Mouse (Mus musculus): Measurements from ENCODE around the gene Hoxa3. TPM values are rescaled to one million over a fixed set of nuclear protein-coding genes. Genes with fewer than 3 reads are reported as not detected.

Gene Hoxa3
- polyA plus RNA-seq, 1 experiment from 2014 or later = 0.66 TPM

GRCm38 (mm10) chr6:52252016-52252774 is 39.1 kb upstream of the Hoxa3 start:
- 2% methylated on average over 24 of the region's 24 CpGs for WGBS
- DNase-seq (ENCODE audit: low spot score) = no peak
- H3K27ac ChIP-seq (replicated peaks) = no peak overlapping the region
- H3K27me3 ChIP-seq (replicated peaks; ENCODE audit: low read depth, poor library complexity, severe bottlenecking) = peaks cover 100% of the 10 kb centered on the region
- H3K4me3 ChIP-seq = no peak overlapping the region
- H3K36me3 ChIP-seq (replicated peaks) = no peaks in the 10 kb centered on the region
- H3K4me1 ChIP-seq = no peaks in the 10 kb centered on the region; the same call in 1 of the 2 replicates
- no peaks in the 10 kb centered on the region for H3K9me3 ChIP-seq

GRCm38 (mm10) chr6:52251177-52251879 is 38.2 kb upstream of the Hoxa3 start:
- H3K27me3 ChIP-seq (replicated peaks; ENCODE audit: low read depth, poor library complexity, severe bottlenecking) = peaks cover 100% of the 10 kb centered on the region
- no peaks in the 10 kb centered on the region for H3K36me3 ChIP-seq (replicated peaks)
- no peak overlapping the region for H3K27ac ChIP-seq (replicated peaks)
- no peak overlapping the region for H3K4me3 ChIP-seq
- DNase-seq (ENCODE audit: low spot score) = no peak
- H3K9me3 ChIP-seq = no peaks in the 10 kb centered on the region
- H3K4me1 ChIP-seq = peaks cover 2% of the 10 kb centered on the region
- 9% methylated on average over 7 of the region's 7 CpGs for WGBS

GRCm38 (mm10) chr6:52249826-52250225 is 36.7 kb upstream of the Hoxa3 start:
- no peaks in the 10 kb centered on the region for H3K36me3 ChIP-seq (replicated peaks)
- peaks cover 100% of the 10 kb centered on the region for H3K27me3 ChIP-seq (replicated peaks; ENCODE audit: low read depth, poor library complexity, severe bottlenecking)
- 3% methylated on average over 4 of the region's 4 CpGs for WGBS
- H3K9me3 ChIP-seq = no peaks in the 10 kb centered on the region
- H3K27ac ChIP-seq (replicated peaks) = no peak overlapping the region
- no peak for DNase-seq (ENCODE audit: low spot score)
- H3K4me3 ChIP-seq = no peak overlapping the region
- H3K4me1 ChIP-seq = peaks cover 10% of the 10 kb centered on the region

GRCm38 (mm10) chr6:52249415-52249738 is 36.2 kb upstream of the Hoxa3 start:
- Histone ChIP-seq H3K4me1 (peaks cover 10% of the 10 kb centered on the region), H3K4me3 (no peak overlapping the region), H3K36me3 (replicated peaks) (no peaks in the 10 kb centered on the region), H3K27me3 (replicated peaks; ENCODE audit: low read depth, poor library complexity, severe bottlenecking) (peaks cover 100% of the 10 kb centered on the region), H3K27ac (replicated peaks) (no peak overlapping the region), H3K9me3 (no peaks in the 10 kb centered on the region)
- under 1% methylated on average over 16 of the region's 16 CpGs for WGBS
- DNase-seq (ENCODE audit: low spot score) = no peak

GRCm38 (mm10) chr6:52248638-52249414 is 35.7 kb upstream of the Hoxa3 start:
- no peak overlapping the region for H3K27ac ChIP-seq (replicated peaks)
- H3K27me3 ChIP-seq (replicated peaks; ENCODE audit: low read depth, poor library complexity, severe bottlenecking) = peaks cover 100% of the 10 kb centered on the region
- WGBS = under 1% methylated on average over 27 of the region's 27 CpGs
- no peaks in the 10 kb centered on the region for H3K9me3 ChIP-seq
- H3K36me3 ChIP-seq (replicated peaks) = no peaks in the 10 kb centered on the region
- no peak for DNase-seq (ENCODE audit: low spot score)
- no peak overlapping the region for H3K4me3 ChIP-seq
- peaks cover 12% of the 10 kb centered on the region for H3K4me1 ChIP-seq

- Histone ChIP-seq H3K9me3 (no peaks in the 10 kb centered on the region), H3K27me3 (replicated peaks; ENCODE audit: low read depth, poor library complexity, severe bottlenecking) (peaks cover 100% of the 10 kb centered on the region), H3K27ac (replicated peaks) (no peak overlapping the region), H3K36me3 (replicated peaks) (no peaks in the 10 kb centered on the region), H3K4me3 (no peak overlapping the region), H3K4me1 (peaks cover 15% of the 10 kb centered on the region)
- no peak for DNase-seq (ENCODE audit: low spot score)
- WGBS = 2% methylated on average over 23 of the region's 23 CpGs
These were observed 34.9 kb upstream of the Hoxa3 start for GRCm38 (mm10) chr6:52247766-52248637.

- WGBS = 4% methylated on average over 3 of the region's 3 CpGs
- Histone ChIP-seq H3K4me1 (peaks cover 15% of the 10 kb centered on the region), H3K27ac (replicated peaks) (no peak overlapping the region), H3K36me3 (replicated peaks) (no peaks in the 10 kb centered on the region), H3K9me3 (no peaks in the 10 kb centered on the region), H3K4me3 (no peak overlapping the region), H3K27me3 (replicated peaks; ENCODE audit: low read depth, poor library complexity, severe bottlenecking) (peaks cover 100% of the 10 kb centered on the region)
- no peak for DNase-seq (ENCODE audit: low spot score)
These were observed 33.8 kb upstream of the Hoxa3 start for GRCm38 (mm10) chr6:52246916-52247315.

GRCm38 (mm10) chr6:52246403-52246803 is 33.3 kb upstream of the Hoxa3 start:
- H3K4me1 ChIP-seq = peaks cover 15% of the 10 kb centered on the region
- no peak for DNase-seq (ENCODE audit: low spot score)
- H3K27ac ChIP-seq (replicated peaks) = no peak overlapping the region
- no peak overlapping the region for H3K4me3 ChIP-seq
- WGBS = under 1% methylated on average over 26 of the region's 26 CpGs
- peaks cover 100% of the 10 kb centered on the region for H3K27me3 ChIP-seq (replicated peaks; ENCODE audit: low read depth, poor library complexity, severe bottlenecking)
- no peaks in the 10 kb centered on the region for H3K36me3 ChIP-seq (replicated peaks)
- H3K9me3 ChIP-seq = no peaks in the 10 kb centered on the region

GRCm38 (mm10) chr6:52245757-52246142 is 32.6 kb upstream of the Hoxa3 start, which contains the start of gene Hoxa11:
TSS of gene Hoxa11 (minus strand) at chr6:52245810.
- WGBS = under 1% methylated on average over 20 of the region's 20 CpGs
- H3K36me3 ChIP-seq (replicated peaks) = no peaks in the 10 kb centered on the region
- peaks cover 100% of the 10 kb centered on the region for H3K27me3 ChIP-seq (replicated peaks; ENCODE audit: low read depth, poor library complexity, severe bottlenecking)
- no peak for DNase-seq (ENCODE audit: low spot score)
- H3K4me3 ChIP-seq = no peak within 1 kb of the TSS
- H3K4me1 ChIP-seq = peaks cover 15% of the 10 kb centered on the region
- H3K9me3 ChIP-seq = no peaks in the 10 kb centered on the region
- no peak within 1 kb of the TSS for H3K27ac ChIP-seq (replicated peaks)

- under 1% methylated on average over 71 of the region's 71 CpGs for WGBS
- H3K36me3 ChIP-seq (replicated peaks) = no peaks in the 10 kb centered on the region
- no peak overlapping the region for H3K27ac ChIP-seq (replicated peaks)
- peaks cover 100% of the 10 kb centered on the region for H3K27me3 ChIP-seq (replicated peaks; ENCODE audit: low read depth, poor library complexity, severe bottlenecking)
- H3K4me3 ChIP-seq = no peak overlapping the region
- DNase-seq (ENCODE audit: low spot score) = no peak
- peaks cover 15% of the 10 kb centered on the region for H3K4me1 ChIP-seq
- no peaks in the 10 kb centered on the region for H3K9me3 ChIP-seq
These were observed 32.1 kb upstream of the Hoxa3 start for GRCm38 (mm10) chr6:52245040-52245756.

- Histone ChIP-seq H3K9me3 (no peaks in the 10 kb centered on the region), H3K4me3 (no peak overlapping the region), H3K27ac (replicated peaks) (no peak overlapping the region), H3K4me1 (peaks cover 15% of the 10 kb centered on the region), H3K27me3 (replicated peaks; ENCODE audit: low read depth, poor library complexity, severe bottlenecking) (peaks cover 100% of the 10 kb centered on the region), H3K36me3 (replicated peaks) (no peaks in the 10 kb centered on the region)
- WGBS = 1% methylated on average over 23 of the region's 23 CpGs
- DNase-seq (ENCODE audit: low spot score) = no peak
These were observed 31.4 kb upstream of the Hoxa3 start for GRCm38 (mm10) chr6:52244471-52245039.

Data from embryonic facial prominence, embryonic 10.5 days (tissue).